Mouse (Mus musculus): ENCODE data around the gene Scn9a.

GRCm38 (mm10) chr2:66644384-66644783, 9.6 kb upstream of the Scn9a start:
- TF ChIP-seq CTCF (IDR thresholded peaks at IDR 0.05 in 2 of 3, conservative IDR thresholded peaks at IDR 0.05 in 1 of 3; ENCODE audit: control insufficient read depth in 1 of 3, insufficient read depth in 1 of 3, low read depth in 2 of 3, low read length in 3 of 3, poor library complexity in 1 of 3, severe bottlenecking in 1 of 3) = peak in 1 of 3 experiments; percentile 23; a peak in 1 of 6 replicates
- TF ChIP-seq POLR2A (IDR thresholded peaks at IDR 0.05; ENCODE audit: control insufficient read depth in 1 of 2, insufficient read depth in 1 of 2, low read depth in 1 of 2, low read length in 2 of 2, poor library complexity in 1 of 2) = no peak
- no peak for TF ChIP-seq CHD2 (IDR thresholded peaks at IDR 0.05; ENCODE audit: low read length)
- TF ChIP-seq MAX (IDR thresholded peaks at IDR 0.05; ENCODE audit: low read length) = no peak
- TF ChIP-seq BHLHE40 (IDR thresholded peaks at IDR 0.05; ENCODE audit: borderline replicate concordance, low read depth, low read length) = no peak
- TF ChIP-seq MEF2A (IDR thresholded peaks at IDR 0.05; ENCODE audit: extremely low read depth, insufficient replicate concordance, low read depth, low read length, poor library complexity, severe bottlenecking) = no peak
